Mouse (Mus musculus) spleen, adult 18-20 months (tissue): ENCODE measurements around the gene Cpox.

Source experiments
- DNase-seq, 2 experiments: peaks; one replicate each; pipeline ENCODE4 v3.0.0; 2022; ENCODE audit warnings: mixed read lengths in 2 of 2

The Cpox gene

GRCm38 (mm10) chr16:58670643-58671042 is 551 bp downstream of the Cpox start:
- no peak for DNase-seq

- DNase-seq, result no peak
Observed at GRCm38 (mm10) chr16:58671212-58671985, 1.3 kb downstream of the Cpox start.

- DNase-seq, result no peak
Observed at GRCm38 (mm10) chr16:58672396-58672795, 2.3 kb downstream of the Cpox start.

GRCm38 (mm10) chr16:58673811-58674410 is 3.8 kb downstream of the Cpox start:
- no peak for DNase-seq

GRCm38 (mm10) chr16:58675256-58675655 is 5.2 kb downstream of the Cpox start:
- DNase-seq, result no peak

- DNase-seq, result no peak
Observed at GRCm38 (mm10) chr16:58676156-58676555, 6.1 kb downstream of the Cpox start.

- DNase-seq, result no peak
Observed at GRCm38 (mm10) chr16:58676633-58677032, 6.5 kb downstream of the Cpox start.

- DNase-seq, result no peak
Observed at GRCm38 (mm10) chr16:58677491-58677890, 7.4 kb downstream of the Cpox start.

- no peak for DNase-seq
Observed at GRCm38 (mm10) chr16:58678660-58679059, 8.6 kb downstream of the Cpox start.

GRCm38 (mm10) chr16:58682046-58682445 is 12.0 kb downstream of the Cpox start:
- DNase-seq, result no peak

- DNase-seq, result no peak
Observed at GRCm38 (mm10) chr16:58682870-58683269, 12.8 kb downstream of the Cpox start.

GRCm38 (mm10) chr16:58683911-58684310 is 13.8 kb downstream of the Cpox start:
- no peak for DNase-seq

GRCm38 (mm10) chr16:58684537-58684936 is 14.4 kb downstream of the Cpox start:
- no peak for DNase-seq

GRCm38 (mm10) chr16:58685548-58686537 is 15.8 kb downstream of the Cpox start:
- DNase-seq, result no peak

GRCm38 (mm10) chr16:58688534-58688933 is 18.4 kb downstream of the Cpox start:
- DNase-seq, result no peak

GRCm38 (mm10) chr16:58689555-58690169 is 19.6 kb downstream of the Cpox start:
- DNase-seq, result no peak

GRCm38 (mm10) chr16:58690322-58690732 is 20.2 kb downstream of the Cpox start:
- DNase-seq, result peak in 1 of 2 experiments; percentile 15

GRCm38 (mm10) chr16:58694091-58694490 is 24.0 kb downstream of the Cpox start:
- DNase-seq, result no peak

GRCm38 (mm10) chr16:58696796-58697195 is 26.7 kb downstream of the Cpox start:
- DNase-seq, result no peak

GRCm38 (mm10) chr16:58697261-58697660 is 27.2 kb downstream of the Cpox start:
- DNase-seq, result no peak

- DNase-seq, result no peak
Observed at GRCm38 (mm10) chr16:58700174-58700573, 30.1 kb downstream of the Cpox start.

- no peak for DNase-seq
Observed at GRCm38 (mm10) chr16:58700816-58701424, 30.8 kb downstream of the Cpox start.
